Mouse (Mus musculus): Measurements from ENCODE around the gene Vsig1. TPM values are rescaled to one million over a fixed set of nuclear protein-coding genes. Genes with fewer than 3 reads are reported as not detected.

Gene Vsig1
- polyA plus RNA-seq (2015; fragmentation: Nextera tagmentation; extraction: Ambion mirVana): not detected in 2 replicates

DNA sequence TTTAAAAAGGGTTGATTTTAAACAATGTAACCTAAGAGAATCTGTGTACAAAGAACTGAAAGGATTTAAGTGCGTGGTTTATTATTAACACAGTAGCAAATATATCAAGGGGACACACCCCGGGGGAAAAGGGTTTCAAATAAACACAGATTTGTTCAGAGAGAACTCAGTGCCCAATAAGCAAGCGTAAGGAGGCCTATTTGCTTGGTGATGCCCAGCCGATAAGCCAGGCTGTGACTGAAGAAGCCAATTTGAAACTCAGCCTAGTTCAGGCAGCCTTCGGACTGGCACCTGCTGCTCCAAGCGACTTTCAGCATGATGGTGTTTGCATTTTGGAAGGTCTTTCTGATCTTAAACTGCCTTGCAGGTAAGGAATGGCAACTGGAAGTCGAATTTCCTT lies at the start of gene Vsig1:
Gene Vsig1, plus strand, starts transcription at position 249 of the 400 bp plus-strand sequence.
- Histone ChIP-seq H3K9me3 (no peaks in the 10 kb centered on the region), H3K4me3 (no peak within 1 kb of the TSS), H3K4me2 (replicated peaks) (no peak within 1 kb of the TSS), H3K27ac (replicated peaks) (no peak within 1 kb of the TSS), H3K4me1 (no peaks in the 10 kb centered on the region), H3K9ac (replicated peaks) (no peak within 1 kb of the TSS), H3K36me3 (no peaks in the 10 kb centered on the region), H3K27me3 (no peaks in the 10 kb centered on the region)
- 73% methylated on average over 7 of the region's 7 CpGs for WGBS
- no peak for ATAC-seq (replicated peaks)

DNA sequence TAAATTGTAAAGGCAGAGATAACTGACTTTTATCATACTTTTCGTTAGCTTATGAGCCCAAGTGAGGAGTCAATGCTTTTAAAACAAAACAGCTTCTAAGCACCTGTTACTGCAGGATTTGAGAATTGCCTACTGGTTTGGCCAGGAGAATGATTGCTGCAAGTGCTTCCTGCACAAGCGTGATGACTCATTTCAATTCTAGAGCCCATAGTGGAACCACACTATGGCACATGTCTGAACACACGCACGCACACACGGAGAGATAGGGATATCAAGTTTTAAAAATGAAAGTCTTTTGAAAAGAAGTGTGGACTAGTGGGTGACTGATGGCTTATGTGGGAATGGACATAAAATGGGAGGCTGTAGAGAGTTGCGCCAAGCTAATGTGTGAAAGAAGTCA lies 44.6 kb upstream of the Vsig1 start:
- H3K27me3 ChIP-seq: no peaks in the 10 kb centered on the region
- ATAC-seq (replicated peaks): no peak
- H3K4me1 ChIP-seq: no peaks in the 10 kb centered on the region
- no peaks in the 10 kb centered on the region for H3K36me3 ChIP-seq
- H3K4me2 ChIP-seq (replicated peaks): no peak overlapping the region
- no peaks in the 10 kb centered on the region for H3K9me3 ChIP-seq
- no peak overlapping the region for H3K4me3 ChIP-seq
- 91% methylated on average over 6 of the region's 6 CpGs for WGBS
- no peak overlapping the region for H3K27ac ChIP-seq (replicated peaks)
- H3K9ac ChIP-seq (replicated peaks): no peak overlapping the region

DNA sequence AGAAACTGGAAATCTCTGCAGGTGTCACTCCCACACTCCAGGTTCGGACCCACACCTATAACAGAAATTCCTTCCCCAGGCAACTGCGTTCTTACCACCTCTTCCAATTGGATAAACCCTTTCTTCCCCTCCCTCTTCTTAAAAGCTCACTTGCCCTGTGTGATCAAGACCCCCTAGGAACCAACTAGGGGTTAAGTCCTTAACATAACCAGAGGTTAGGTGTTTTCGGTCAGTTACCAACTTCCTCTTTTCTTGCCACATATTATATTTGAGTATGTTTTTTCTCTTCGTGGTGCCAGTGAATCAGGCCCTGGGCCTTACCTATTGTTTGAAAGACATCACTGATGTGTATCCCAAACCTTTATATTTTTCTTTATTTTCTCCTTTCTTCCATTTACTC lies 44.0 kb upstream of the Vsig1 start:
- Histone ChIP-seq H3K9ac (replicated peaks) (no peak overlapping the region), H3K9me3 (no peaks in the 10 kb centered on the region), H3K4me1 (no peaks in the 10 kb centered on the region), H3K4me2 (replicated peaks) (no peak overlapping the region), H3K27ac (replicated peaks) (no peak overlapping the region), H3K4me3 (no peak overlapping the region), H3K36me3 (no peaks in the 10 kb centered on the region), H3K27me3 (no peaks in the 10 kb centered on the region)
- no peak for ATAC-seq (replicated peaks)
- WGBS: 82% methylated on average over 4 of the region's 4 CpGs

DNA sequence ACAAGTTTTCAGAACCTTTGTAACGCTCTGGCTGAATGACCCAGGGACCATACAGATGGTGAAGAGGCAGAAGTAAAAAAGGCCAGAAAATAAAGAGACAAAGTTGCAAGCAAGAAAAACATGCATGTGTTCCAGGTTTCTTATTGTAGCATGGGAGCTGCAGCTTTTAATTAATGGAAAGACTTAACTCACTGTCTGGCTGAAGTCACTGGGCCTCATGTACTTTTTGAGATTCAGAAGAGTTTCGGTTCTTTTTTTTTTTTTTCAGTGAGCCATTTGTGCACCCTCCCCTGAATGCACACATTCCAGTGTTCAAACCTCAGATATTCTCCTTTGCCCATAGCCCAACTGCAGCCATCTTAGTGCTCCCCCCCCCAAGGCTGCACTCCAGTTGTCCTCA lies 20.2 kb upstream of the Vsig1 start:
- 89% methylated on average over 2 of the region's 2 CpGs for WGBS

DNA sequence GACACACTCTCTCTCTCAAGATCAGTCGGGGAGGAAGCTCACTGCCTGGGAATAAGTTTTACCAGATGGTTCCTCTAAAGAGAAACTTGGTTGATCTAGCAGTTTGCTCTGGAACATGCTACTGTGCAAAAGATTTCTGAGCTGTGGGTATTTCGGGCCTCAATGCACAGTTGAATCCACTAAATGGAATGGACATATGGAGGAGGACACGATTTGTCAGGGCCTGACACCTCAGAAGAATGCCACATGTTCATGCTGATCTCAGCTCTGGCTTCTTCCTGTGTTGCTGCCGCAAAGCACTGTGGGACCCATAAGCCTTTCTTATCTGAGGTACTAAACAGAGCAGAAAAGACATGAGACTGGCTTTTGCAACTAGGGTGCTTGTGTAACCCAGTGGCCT lies 15.6 kb upstream of the Vsig1 start:
- WGBS: 88% methylated on average over 4 of the region's 4 CpGs
- no peak for ATAC-seq (replicated peaks)

More for the DNA sequence above, 20.2 kb upstream of the Vsig1 start:
- Histone ChIP-seq H3K4me1 (no peaks in the 10 kb centered on the region), H3K4me2 (replicated peaks) (no peak overlapping the region), H3K27ac (replicated peaks) (no peak overlapping the region), H3K9ac (replicated peaks) (no peak overlapping the region), H3K9me3 (no peaks in the 10 kb centered on the region), H3K27me3 (no peaks in the 10 kb centered on the region), H3K4me3 (no peak overlapping the region), H3K36me3 (no peaks in the 10 kb centered on the region)
- no peak for ATAC-seq (replicated peaks)

DNA sequence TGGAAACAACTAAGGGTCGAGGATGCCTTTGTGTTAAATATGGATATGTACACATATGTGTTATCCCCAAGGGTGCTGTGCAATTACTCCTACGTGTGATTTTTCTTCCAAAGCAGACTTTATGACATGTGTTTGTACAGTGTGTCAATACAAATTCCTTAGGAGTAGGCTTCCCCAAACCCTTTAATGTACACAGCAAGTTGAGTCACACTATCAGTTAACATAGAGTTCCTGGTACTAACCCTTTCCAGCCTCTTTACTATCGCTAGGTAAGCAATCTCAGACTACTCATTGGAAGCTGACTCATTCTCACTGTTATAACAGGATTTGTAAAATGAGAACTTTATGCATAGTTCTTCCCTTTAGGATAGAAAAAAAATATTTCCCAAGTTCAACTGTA lies 3.9 kb upstream of the Vsig1 start:
- H3K4me2 ChIP-seq (replicated peaks): no peak overlapping the region
- H3K9ac ChIP-seq (replicated peaks): no peak overlapping the region
- H3K4me1 ChIP-seq: no peaks in the 10 kb centered on the region
- no peak for ATAC-seq (replicated peaks)
- H3K27me3 ChIP-seq: no peaks in the 10 kb centered on the region
- 82% methylated on average over 3 of the region's 3 CpGs for WGBS
- H3K36me3 ChIP-seq: no peaks in the 10 kb centered on the region
- no peaks in the 10 kb centered on the region for H3K9me3 ChIP-seq
- no peak overlapping the region for H3K27ac ChIP-seq (replicated peaks)
- no peak overlapping the region for H3K4me3 ChIP-seq

More for the DNA sequence above, 15.6 kb upstream of the Vsig1 start:
- H3K27ac ChIP-seq (replicated peaks): no peak overlapping the region
- no peaks in the 10 kb centered on the region for H3K36me3 ChIP-seq
- no peaks in the 10 kb centered on the region for H3K27me3 ChIP-seq
- no peak overlapping the region for H3K4me3 ChIP-seq
- H3K4me2 ChIP-seq (replicated peaks): no peak overlapping the region
- no peaks in the 10 kb centered on the region for H3K4me1 ChIP-seq
- no peaks in the 10 kb centered on the region for H3K9me3 ChIP-seq
- no peak overlapping the region for H3K9ac ChIP-seq (replicated peaks)

DNA sequence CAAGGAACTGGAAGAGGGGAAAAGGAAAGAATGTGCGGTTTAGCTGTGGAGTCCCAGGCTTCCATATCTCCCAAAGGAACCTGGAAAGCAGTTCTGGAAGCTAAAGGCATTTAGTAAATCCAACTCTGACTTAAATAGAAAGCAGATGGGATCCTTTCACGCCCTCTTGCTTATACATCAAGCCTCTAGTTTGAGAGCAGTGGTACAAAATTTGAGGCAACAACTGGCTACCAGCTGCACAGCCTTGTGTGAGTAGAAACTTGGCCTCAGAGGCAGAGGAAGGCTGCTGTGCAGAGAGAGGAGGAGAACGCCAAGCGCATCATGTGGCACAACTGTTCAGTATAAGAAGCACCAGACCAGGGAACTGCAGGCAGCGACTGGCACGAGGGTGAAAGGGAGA lies 13.9 kb downstream of the Vsig1 start:
- no peaks in the 10 kb centered on the region for H3K9me3 ChIP-seq
- no peak overlapping the region for H3K27ac ChIP-seq (replicated peaks)
- no peak overlapping the region for H3K4me2 ChIP-seq (replicated peaks)
- WGBS: 84% methylated on average over 6 of the region's 6 CpGs
- H3K9ac ChIP-seq (replicated peaks): no peak overlapping the region
- H3K27me3 ChIP-seq: no peaks in the 10 kb centered on the region
- no peak for ATAC-seq (replicated peaks)
- no peaks in the 10 kb centered on the region for H3K4me1 ChIP-seq
- H3K36me3 ChIP-seq: no peaks in the 10 kb centered on the region
- H3K4me3 ChIP-seq: no peak overlapping the region

DNA sequence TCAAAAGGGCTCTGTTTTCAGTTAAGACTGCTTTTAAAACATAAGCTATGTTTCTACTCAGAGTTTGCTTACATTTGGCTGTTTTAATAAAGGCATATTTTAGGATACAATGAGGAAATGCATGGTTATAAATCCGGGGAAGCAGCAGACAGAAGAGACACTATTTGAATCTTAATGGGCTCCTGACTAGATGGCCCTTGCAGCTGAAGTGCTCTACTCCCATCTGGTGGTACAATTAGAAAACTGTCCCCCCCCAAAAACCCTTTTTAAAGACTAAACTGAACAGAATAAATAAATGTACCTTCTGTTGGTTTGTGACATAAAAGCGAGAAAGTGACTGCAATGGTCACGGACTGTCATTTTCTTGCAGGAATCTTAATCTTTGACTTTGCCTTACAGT lies 24.7 kb downstream of the Vsig1 start:
- H3K9me3 ChIP-seq: no peaks in the 10 kb centered on the region
- H3K4me1 ChIP-seq: no peaks in the 10 kb centered on the region
- H3K9ac ChIP-seq (replicated peaks): no peak overlapping the region
- ATAC-seq (replicated peaks): no peak
- H3K36me3 ChIP-seq: no peaks in the 10 kb centered on the region
- H3K4me2 ChIP-seq (replicated peaks): no peak overlapping the region
- no peak overlapping the region for H3K27ac ChIP-seq (replicated peaks)
- no peak overlapping the region for H3K4me3 ChIP-seq
- WGBS: 58% methylated on average over 3 of the region's 3 CpGs
- H3K27me3 ChIP-seq: peaks cover 12% of the 10 kb centered on the region; the same call in 1 of the 2 replicates

DNA sequence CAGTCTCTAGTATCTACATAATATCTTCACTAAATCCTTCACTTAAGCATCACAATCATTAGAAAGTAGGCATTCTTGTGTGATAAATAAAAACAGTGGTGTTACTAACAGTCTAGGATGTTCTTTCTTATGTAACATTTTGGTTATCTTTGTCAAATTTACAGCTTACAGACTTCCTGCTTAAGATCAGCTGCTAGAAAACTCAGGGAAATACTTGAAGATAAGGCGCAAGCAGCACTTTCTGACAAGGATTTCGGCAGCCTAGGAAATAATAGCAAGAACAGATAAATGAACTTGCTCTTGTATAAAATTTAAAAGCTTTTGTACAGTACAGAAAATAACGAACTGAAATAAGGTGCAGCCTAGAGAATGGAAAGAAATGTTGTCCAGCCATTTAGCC lies 25.9 kb downstream of the Vsig1 start:
- peaks cover 12% of the 10 kb centered on the region; the same call in 1 of the 2 replicates for H3K27me3 ChIP-seq
- WGBS: 76% methylated on average over 3 of the region's 3 CpGs

DNA sequence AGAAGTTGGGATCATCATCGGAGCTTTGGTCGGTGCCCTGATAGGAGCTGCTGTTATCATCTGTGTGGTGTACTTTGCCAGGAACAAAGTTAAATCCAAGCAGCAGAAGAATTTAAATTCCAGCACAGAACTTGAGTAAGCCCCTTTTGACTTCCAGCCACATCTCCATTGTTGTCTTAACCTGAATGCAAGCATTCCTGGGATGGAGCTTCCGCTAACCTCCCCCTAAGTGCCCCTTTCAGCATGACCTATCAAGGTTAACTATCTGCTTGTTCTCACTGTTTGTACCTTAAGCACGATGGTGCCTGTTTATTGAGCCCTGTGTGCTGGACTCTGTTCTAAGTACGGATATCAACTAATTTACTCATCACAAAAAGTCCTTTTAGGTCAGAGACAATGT lies 28.9 kb downstream of the Vsig1 start:
- Histone ChIP-seq H3K27me3 (peaks cover 9% of the 10 kb centered on the region; the same call in 1 of the 2 replicates), H3K9ac (replicated peaks) (no peak overlapping the region), H3K4me1 (no peaks in the 10 kb centered on the region), H3K9me3 (no peaks in the 10 kb centered on the region), H3K4me3 (no peak overlapping the region), H3K36me3 (no peaks in the 10 kb centered on the region), H3K27ac (replicated peaks) (no peak overlapping the region), H3K4me2 (replicated peaks) (no peak overlapping the region)
- 79% methylated on average over 5 of the region's 5 CpGs for WGBS
- ATAC-seq (replicated peaks): no peak

More for the DNA sequence above, 25.9 kb downstream of the Vsig1 start:
- H3K4me2 ChIP-seq (replicated peaks): no peak overlapping the region
- H3K9me3 ChIP-seq: no peaks in the 10 kb centered on the region
- no peak overlapping the region for H3K4me3 ChIP-seq
- ATAC-seq (replicated peaks): no peak
- H3K27ac ChIP-seq (replicated peaks): no peak overlapping the region
- no peaks in the 10 kb centered on the region for H3K4me1 ChIP-seq
- no peaks in the 10 kb centered on the region for H3K36me3 ChIP-seq
- no peak overlapping the region for H3K9ac ChIP-seq (replicated peaks)

DNA sequence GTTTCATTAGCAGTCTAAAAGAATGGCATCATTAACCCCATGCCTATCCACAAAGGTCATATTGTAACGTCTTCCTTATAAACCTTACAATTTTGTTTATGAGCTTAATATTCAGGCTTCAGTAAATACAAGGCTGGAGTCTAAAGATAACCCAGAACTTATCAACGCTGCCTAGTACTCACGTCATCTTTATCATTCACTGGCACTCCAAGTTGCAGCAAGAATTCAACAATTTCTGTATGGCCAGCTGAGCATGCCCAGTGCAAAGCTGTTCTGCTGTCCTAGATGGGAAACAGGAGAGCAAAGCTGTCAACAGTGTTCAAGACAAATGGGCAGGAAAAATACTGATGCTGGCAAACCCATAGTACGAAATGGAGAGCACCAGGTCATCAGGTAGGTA lies 46.2 kb downstream of the Vsig1 start:
- Histone ChIP-seq H3K27me3 (no peaks in the 10 kb centered on the region), H3K9me3 (no peaks in the 10 kb centered on the region), H3K4me3 (no peak overlapping the region), H3K27ac (replicated peaks) (no peak overlapping the region), H3K36me3 (0 out of 2 replicates have a peak, but pooled peaks cover 3% of the 10 kb centered on the region), H3K4me1 (no peaks in the 10 kb centered on the region), H3K4me2 (replicated peaks) (no peak overlapping the region), H3K9ac (replicated peaks) (no peak overlapping the region)
- ATAC-seq (replicated peaks): no peak
- WGBS: 92% methylated on average over 4 of the region's 4 CpGs

DNA sequence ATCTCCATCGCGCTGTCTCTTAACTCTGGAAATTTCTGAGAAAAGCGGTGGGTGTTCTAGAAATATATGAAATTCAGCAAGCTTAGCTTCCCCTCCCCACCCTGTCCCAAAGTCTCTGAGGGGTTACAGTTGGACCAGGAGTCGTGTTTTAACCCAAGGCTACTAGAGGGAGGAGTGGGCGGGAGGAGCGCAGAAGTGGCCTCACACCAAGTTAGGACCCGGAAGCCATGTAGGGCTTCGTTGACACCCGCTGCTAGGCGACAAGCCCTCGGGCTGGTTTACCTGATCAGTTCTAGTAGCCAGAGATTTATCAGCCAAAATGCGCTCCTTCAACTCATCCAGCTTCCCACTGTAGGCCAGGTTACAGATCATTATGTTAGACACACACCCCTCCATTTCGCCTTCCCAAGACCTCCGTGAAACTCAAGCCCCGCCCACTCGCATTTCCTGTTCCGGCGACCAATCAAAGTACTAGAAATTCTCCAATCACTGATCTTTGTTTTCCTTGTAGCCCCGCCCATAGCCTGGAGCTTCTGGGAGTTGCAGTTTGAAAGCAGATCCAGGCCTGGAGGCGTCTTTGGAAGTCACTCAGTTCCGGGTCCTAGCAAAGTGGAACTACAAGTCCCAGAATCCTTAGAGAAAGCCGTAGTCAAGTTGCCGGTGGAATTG lies 49.0 kb downstream of the Vsig1 start, which contains the start of the genes Psmd10 and Atg4a:
Gene Psmd10, minus strand, starts transcription at position 457 of the 669 bp plus-strand sequence.
Gene Atg4a, plus strand, starts transcription at position 636 of the 669 bp plus-strand sequence.
- WGBS: 31% methylated on average over 23 of the region's 23 CpGs
- peak; percentile 99 for ATAC-seq (replicated peaks)
- Histone ChIP-seq H3K4me2 (replicated peaks) (peak within 1 kb of the TSS; percentile 47), H3K9me3 (no peaks in the 10 kb centered on the region), H3K4me3 (peak within 1 kb of the TSS; percentile 55), H3K27me3 (no peaks in the 10 kb centered on the region), H3K9ac (replicated peaks) (peak within 1 kb of the TSS; percentile 55), H3K27ac (replicated peaks) (no peak within 1 kb of the TSS), H3K36me3 (0 out of 2 replicates have a peak, but pooled peaks cover 3% of the 10 kb centered on the region), H3K4me1 (no peaks in the 10 kb centered on the region)

DNA sequence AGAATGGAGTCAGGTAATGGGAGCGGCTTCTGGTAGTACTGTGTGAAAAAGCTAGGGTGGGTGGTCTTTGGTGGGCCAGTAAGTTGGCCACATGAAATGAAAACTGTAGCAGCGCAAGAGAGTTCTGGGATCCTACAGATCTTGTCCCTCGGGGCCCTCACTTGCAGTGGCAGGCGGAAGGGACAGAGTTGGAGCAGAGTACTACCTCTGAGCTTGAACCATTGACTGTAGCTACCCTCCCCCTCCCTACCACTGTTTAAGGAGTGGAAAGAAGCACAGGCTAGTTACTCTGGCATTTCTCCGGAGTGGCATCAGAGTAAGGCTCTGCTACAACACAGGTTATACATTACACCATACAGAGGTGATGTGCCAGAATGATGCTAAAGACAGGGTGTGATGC lies 49.6 kb downstream of the Vsig1 start:
- 24% methylated on average over 5 of the region's 5 CpGs for WGBS
- no peak overlapping the region for H3K27ac ChIP-seq (replicated peaks)
- no peaks in the 10 kb centered on the region for H3K27me3 ChIP-seq
- H3K4me2 ChIP-seq (replicated peaks): peak overlapping the region; percentile 47
- ATAC-seq (replicated peaks): no peak
- no peaks in the 10 kb centered on the region for H3K4me1 ChIP-seq
- peak overlapping the region; percentile 55 for H3K4me3 ChIP-seq
- H3K9ac ChIP-seq (replicated peaks): peak overlapping the region; percentile 45
- no peaks in the 10 kb centered on the region for H3K9me3 ChIP-seq
- H3K36me3 ChIP-seq: 0 out of 2 replicates have a peak, but pooled peaks cover 3% of the 10 kb centered on the region

Data from forebrain, embryonic 15.5 days (tissue).